Mouse (Mus musculus) spleen, adult 2 months (tissue): ENCODE results near the gene Atp6v0a2. TPM values are rescaled to one million over a fixed set of nuclear protein-coding genes. Genes with fewer than 3 reads are reported as not detected.

ENCODE experiments used
- DNase-seq, 2 experiments: peaks; one replicate each; pipeline versions ENCODE4 v3.0.0 to v3.0.0-alpha.2; 2012 to 2021; ENCODE audit warnings: low spot score in 2 of 2, low read depth in 1 of 2
- H3K27ac ChIP-seq: fragments of 200-500 bp; 2 replicates; pipeline ENCODE4 v1.5.1; 2012; ENCODE audit warnings: low read length, inconsistent platforms; ENCODE audit not compliant: insufficient read depth
- H3K27me3 ChIP-seq: fragments of 200-500 bp; 2 replicates; pipeline ENCODE4 v1.6.1; 2012; ENCODE audit warnings: mild to moderate bottlenecking, moderate library complexity, low read length, inconsistent platforms; ENCODE audit not compliant: control insufficient read depth, insufficient read depth
- H3K36me3 ChIP-seq: fragments of 200-500 bp; 2 replicates; pipeline ENCODE4 v1.6.1; 2012; ENCODE audit warnings: mild to moderate bottlenecking, low read length, inconsistent platforms; ENCODE audit not compliant: control insufficient read depth, insufficient read depth
- H3K4me1 ChIP-seq: fragments of 200-500 bp; 2 replicates; pipeline ENCODE4 v1.6.1; 2011; ENCODE audit warnings: inconsistent platforms; ENCODE audit not compliant: control insufficient read depth, insufficient read depth, insufficient read length
- H3K4me3 ChIP-seq: fragments of 200-500 bp; 2 replicates; pipeline ENCODE4 v1.5.1; 2011; ENCODE audit warnings: mild to moderate bottlenecking, inconsistent platforms; ENCODE audit not compliant: insufficient read depth, insufficient read length; ENCODE audit errors: extremely low read depth
- CTCF ChIP-seq: fragments of 200-500 bp; IDR thresholded peaks from 2 replicates; pipeline ENCODE4 v1.5.1; 2011; ENCODE audit warnings: mild to moderate bottlenecking, inconsistent platforms; ENCODE audit not compliant: insufficient read depth, insufficient read length, insufficient replicate concordance; ENCODE audit errors: extremely low read depth
- POLR2A ChIP-seq: fragments of 200-500 bp; IDR thresholded peaks from 2 replicates; pipeline ENCODE4 v1.6.1; 2011; ENCODE audit warnings: low read depth, low read length, inconsistent platforms
- WGBS: fragments of 180-500 bp; shearing (Covaris S2); methylation state at CpG from one replicate; pipeline ENCODE4 v1.1.7; 2018; 5-methylcytosine and 5-hydroxymethylcytosine counted together
- polyA plus RNA-seq: library from polyadenylated mRNA; depleted of rRNA; stranded (reverse); fragments of >200 nt; gene quantifications from 2 replicates; pipeline ENCODE4 v1.2.3, GENCODE M21; 2012

The Atp6v0a2 gene
- polyA plus RNA-seq, 1 experiment = 35.7 TPM

- H3K4me1 ChIP-seq = no peaks in the 10 kb centered on the region
- WGBS = 40% methylated on average over 29 of the region's 29 CpGs
- no peak for DNase-seq
- H3K27me3 ChIP-seq = no peaks in the 10 kb centered on the region
- peaks cover 15% of the 10 kb centered on the region for H3K36me3 ChIP-seq
- no peak for TF ChIP-seq CTCF
- TF ChIP-seq POLR2A = no peak
- H3K4me3 ChIP-seq = no peak within 1 kb of the TSS
- H3K27ac ChIP-seq = no peak within 1 kb of the TSS
These were observed 96.6 kb downstream of the Atp6v0a2 start, which contains the start of gene Dnah10 for GRCm38 (mm10) chr5:124724997-124725396. Gene Dnah10 (plus strand): TSS chr5:124725085.

- DNase-seq = no peak
- TF ChIP-seq POLR2A (no peak), CTCF (no peak)
- H3K4me3 ChIP-seq = no peak overlapping the region
- no peaks in the 10 kb centered on the region for H3K27me3 ChIP-seq
- H3K36me3 ChIP-seq = no peaks in the 10 kb centered on the region
- no peaks in the 10 kb centered on the region for H3K4me1 ChIP-seq
- WGBS = 8% methylated on average over 21 of the region's 21 CpGs
- no peak overlapping the region for H3K27ac ChIP-seq
These were observed 101.4 kb downstream of the Atp6v0a2 start for GRCm38 (mm10) chr5:124729662-124730206.

- no peak overlapping the region for H3K27ac ChIP-seq
- 87% methylated on average over 12 of the region's 12 CpGs for WGBS
These were observed 105.6 kb downstream of the Atp6v0a2 start for GRCm38 (mm10) chr5:124733961-124734360.

GRCm38 (mm10) chr5:124741898-124742599, 113.7 kb downstream of the Atp6v0a2 start:
- TF ChIP-seq POLR2A (no peak), CTCF (no peak)
- Histone ChIP-seq H3K4me3 (no peak overlapping the region), H3K36me3 (no peaks in the 10 kb centered on the region), H3K4me1 (no peaks in the 10 kb centered on the region), H3K27me3 (no peaks in the 10 kb centered on the region), H3K27ac (no peak overlapping the region)
- no peak for DNase-seq
- WGBS = 94% methylated on average over 21 of the region's 21 CpGs

More at GRCm38 (mm10) chr5:124733961-124734360, 105.6 kb downstream of the Atp6v0a2 start:
- DNase-seq = no peak
- TF ChIP-seq CTCF = no peak
- TF ChIP-seq POLR2A = no peak
- H3K36me3 ChIP-seq = no peaks in the 10 kb centered on the region
- H3K4me1 ChIP-seq = no peaks in the 10 kb centered on the region
- no peaks in the 10 kb centered on the region for H3K27me3 ChIP-seq
- no peak overlapping the region for H3K4me3 ChIP-seq

- H3K27me3 ChIP-seq = no peaks in the 10 kb centered on the region
- H3K36me3 ChIP-seq = no peaks in the 10 kb centered on the region
- WGBS = 94% methylated on average over 3 of the region's 3 CpGs
- TF ChIP-seq CTCF (no peak), POLR2A (no peak)
- no peak overlapping the region for H3K4me3 ChIP-seq
- DNase-seq = no peak
- H3K27ac ChIP-seq = no peak overlapping the region
- H3K4me1 ChIP-seq = no peaks in the 10 kb centered on the region
These were observed 115.5 kb downstream of the Atp6v0a2 start for GRCm38 (mm10) chr5:124743841-124744240.

GRCm38 (mm10) chr5:124746220-124746619, 117.8 kb downstream of the Atp6v0a2 start:
- no peak overlapping the region for H3K27ac ChIP-seq
- TF ChIP-seq CTCF = no peak
- no peak for TF ChIP-seq POLR2A

GRCm38 (mm10) chr5:124748296-124748695, 119.9 kb downstream of the Atp6v0a2 start:
- Histone ChIP-seq H3K4me3 (no peak overlapping the region), H3K4me1 (no peaks in the 10 kb centered on the region), H3K27ac (no peak overlapping the region), H3K36me3 (no peaks in the 10 kb centered on the region), H3K27me3 (no peaks in the 10 kb centered on the region)
- no peak for DNase-seq
- TF ChIP-seq POLR2A = no peak
- no peak for TF ChIP-seq CTCF
- WGBS = 85% methylated on average over 18 of the region's 18 CpGs

More at GRCm38 (mm10) chr5:124746220-124746619, 117.8 kb downstream of the Atp6v0a2 start:
- no peak overlapping the region for H3K4me3 ChIP-seq
- no peaks in the 10 kb centered on the region for H3K27me3 ChIP-seq
- DNase-seq = no peak
- H3K36me3 ChIP-seq = no peaks in the 10 kb centered on the region
- no peaks in the 10 kb centered on the region for H3K4me1 ChIP-seq
- 92% methylated on average over 15 of the region's 15 CpGs for WGBS
